Mouse (Mus musculus) small intestine, adult 2 months (tissue): Measurements from ENCODE around the gene Ogfod3. TPM values are rescaled to one million over a fixed set of nuclear protein-coding genes. Genes with fewer than 3 reads are reported as not detected.

Experiments
- H3K27ac ChIP-seq: fragments of 200-500 bp; 2 replicates; pipeline ENCODE4 v1.5.1; 2012; ENCODE audit warnings: low read depth, low read length, control low read depth, inconsistent platforms; ENCODE audit not compliant: insufficient read depth
- H3K27me3 ChIP-seq: fragments of 200-500 bp; 2 replicates; pipeline ENCODE4 v1.6.1; 2012; ENCODE audit warnings: mild to moderate bottlenecking, moderate library complexity, low read length, inconsistent platforms; ENCODE audit not compliant: control insufficient read depth, insufficient read depth
- H3K36me3 ChIP-seq: fragments of 200-500 bp; 2 replicates; pipeline ENCODE4 v1.6.1; 2012; ENCODE audit warnings: mild to moderate bottlenecking, low read length, control low read depth, inconsistent platforms; ENCODE audit not compliant: control insufficient read depth, insufficient read depth
- H3K4me1 ChIP-seq: fragments of 200-500 bp; 2 replicates; pipeline ENCODE4 v1.6.1; 2012; ENCODE audit warnings: low read length, inconsistent platforms, mixed read lengths; ENCODE audit not compliant: control insufficient read depth, insufficient read depth, insufficient read length
- H3K4me3 ChIP-seq: fragments of 200-500 bp; 2 replicates; pipeline ENCODE4 v1.5.1; 2012; ENCODE audit warnings: low read depth, mild to moderate bottlenecking, control low read depth, inconsistent platforms, low read length, moderate library complexity
- CTCF ChIP-seq: fragments of 200-500 bp; IDR thresholded peaks from 2 replicates; pipeline ENCODE4 v1.5.1; 2012; ENCODE audit warnings: low read depth, mild to moderate bottlenecking, control low read depth, inconsistent platforms, low read length, moderate library complexity, mixed read lengths; ENCODE audit not compliant: insufficient replicate concordance, insufficient read length; ENCODE audit errors: extremely low read depth
- POLR2A ChIP-seq: fragments of 200-500 bp; IDR thresholded peaks from 2 replicates; pipeline ENCODE4 v1.6.1; 2012; ENCODE audit warnings: low read depth, mild to moderate bottlenecking, control low read depth, inconsistent platforms, low read length, moderate library complexity
- WGBS: fragments of 180-500 bp; shearing (Covaris S2); methylation state at CpG from one replicate; pipeline ENCODE4 v1.1.7; 2018; 5-methylcytosine and 5-hydroxymethylcytosine counted together
- polyA plus RNA-seq: library from polyadenylated mRNA; depleted of rRNA; stranded (reverse); fragments of >200 nt; gene quantifications from 2 replicates; pipeline ENCODE4 v1.2.3, GENCODE M21; 2012; rRNA removed

The Ogfod3 gene
- 8.6 and 13.1 TPM in 2 replicates for polyA plus RNA-seq

DNA sequence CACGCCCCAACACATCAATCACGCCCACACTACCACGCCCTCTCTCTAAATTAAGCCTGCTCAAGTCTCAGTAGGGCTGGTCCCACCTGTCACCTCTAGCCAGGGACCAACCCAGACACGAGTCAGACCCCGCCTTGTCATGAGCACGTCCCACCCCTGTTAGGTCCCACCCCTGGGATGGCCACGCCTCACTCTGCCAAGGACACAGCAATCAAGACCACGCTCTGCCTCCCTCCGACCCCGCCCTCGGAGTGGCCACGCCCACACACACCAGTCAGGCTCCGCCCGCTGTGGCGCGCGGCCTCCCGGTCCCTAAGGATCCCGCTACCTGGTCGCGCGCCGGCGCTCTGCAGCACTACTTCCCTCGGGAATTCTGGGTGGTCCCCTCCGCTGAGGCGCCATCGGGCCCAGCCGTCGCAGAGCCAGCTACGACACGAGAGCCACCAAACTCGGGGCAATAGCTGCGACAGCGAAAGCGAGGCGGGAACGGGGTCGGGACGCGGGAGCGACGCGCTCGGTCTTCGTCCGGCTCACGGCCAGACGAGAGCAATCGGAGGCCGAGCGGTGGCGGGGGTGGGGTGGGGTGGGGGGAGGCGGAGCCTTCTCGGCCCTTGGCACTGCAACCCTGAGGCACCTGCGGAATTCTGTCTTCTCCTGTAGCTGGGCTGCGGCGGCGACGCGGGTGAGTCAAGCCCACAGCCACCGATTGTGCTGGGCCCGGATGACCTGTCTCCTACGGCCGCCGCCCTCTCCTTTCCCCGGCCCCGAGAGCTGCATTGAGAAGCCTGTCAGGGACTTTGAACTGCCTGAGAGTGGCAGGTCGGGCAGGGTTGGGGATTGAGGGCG is at the start of gene Ogfod3, which contains the start of gene Hexdc:
TSS of gene Ogfod3 (minus strand) at position 551 of the 846 bp plus-strand sequence.
TSS of gene Hexdc (plus strand) at position 273 of the 846 bp plus-strand sequence.
- peaks cover 9% of the 10 kb centered on the region for H3K36me3 ChIP-seq
- TF ChIP-seq POLR2A = peak; percentile 42; the same call in 1 of the 2 replicates
- TF ChIP-seq CTCF = no peak
- no peaks in the 10 kb centered on the region for H3K27me3 ChIP-seq
- H3K4me1 ChIP-seq = peaks cover 3% of the 10 kb centered on the region; the same call in 1 of the 2 replicates
- peak within 1 kb of the TSS; percentile 83 for H3K27ac ChIP-seq
- WGBS = under 1% methylated on average over 70 of the region's 70 CpGs
- peak within 1 kb of the TSS; percentile 75 for H3K4me3 ChIP-seq

DNA sequence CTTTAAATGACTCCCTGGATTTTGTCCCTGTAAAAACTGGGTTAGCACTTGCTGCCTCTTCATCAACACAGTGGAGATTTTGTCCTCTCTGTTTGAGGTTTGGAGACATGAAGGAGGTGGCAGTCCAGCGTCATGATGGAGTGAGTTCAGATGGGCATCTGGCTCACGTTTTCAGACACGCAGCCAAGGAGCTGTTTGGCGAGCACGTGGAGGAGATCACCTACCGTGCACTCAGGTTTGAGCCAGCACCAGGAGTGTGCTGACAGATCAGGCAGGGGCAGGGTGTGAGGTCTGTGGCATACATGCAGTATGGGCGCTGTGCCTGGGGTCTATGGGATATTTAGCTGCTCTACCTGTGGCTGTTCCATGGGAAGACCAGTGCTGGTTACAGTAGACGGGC is 45.7 kb upstream of the Ogfod3 start:
- WGBS = 94% methylated on average over 8 of the region's 8 CpGs
- H3K4me3 ChIP-seq = no peak overlapping the region
- H3K27me3 ChIP-seq = no peaks in the 10 kb centered on the region
- H3K4me1 ChIP-seq = no peaks in the 10 kb centered on the region
- peaks cover 85% of the 10 kb centered on the region for H3K36me3 ChIP-seq
- H3K27ac ChIP-seq = no peak overlapping the region
- TF ChIP-seq CTCF (no peak), POLR2A (no peak)

DNA sequence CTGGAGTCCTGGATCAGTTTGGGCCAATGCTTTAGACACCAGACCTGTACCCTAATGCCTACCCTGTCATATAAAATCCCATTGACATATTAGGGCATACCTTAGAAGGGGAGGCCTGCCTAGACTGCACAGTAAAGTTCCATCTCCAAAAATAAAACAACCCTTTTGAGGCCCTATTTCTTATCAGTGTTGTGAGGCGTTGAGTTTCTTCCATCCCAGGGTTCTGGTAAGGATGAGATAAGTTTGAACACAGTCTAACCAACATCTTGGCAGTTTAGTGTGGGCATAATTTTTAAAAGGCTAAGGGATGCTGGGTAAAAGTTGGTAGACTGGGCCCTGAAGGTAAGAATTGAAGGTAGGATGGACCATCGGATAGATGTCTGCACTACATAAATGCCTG is 35.2 kb upstream of the Ogfod3 start:
- H3K4me3 ChIP-seq = no peak overlapping the region
- H3K4me1 ChIP-seq = peaks cover 2% of the 10 kb centered on the region; the same call in 1 of the 2 replicates
- WGBS = 86% methylated on average over 2 of the region's 2 CpGs
- no peak overlapping the region for H3K27ac ChIP-seq
- H3K27me3 ChIP-seq = no peaks in the 10 kb centered on the region
- H3K36me3 ChIP-seq = peaks cover 31% of the 10 kb centered on the region
- TF ChIP-seq POLR2A (no peak), CTCF (no peak)

DNA sequence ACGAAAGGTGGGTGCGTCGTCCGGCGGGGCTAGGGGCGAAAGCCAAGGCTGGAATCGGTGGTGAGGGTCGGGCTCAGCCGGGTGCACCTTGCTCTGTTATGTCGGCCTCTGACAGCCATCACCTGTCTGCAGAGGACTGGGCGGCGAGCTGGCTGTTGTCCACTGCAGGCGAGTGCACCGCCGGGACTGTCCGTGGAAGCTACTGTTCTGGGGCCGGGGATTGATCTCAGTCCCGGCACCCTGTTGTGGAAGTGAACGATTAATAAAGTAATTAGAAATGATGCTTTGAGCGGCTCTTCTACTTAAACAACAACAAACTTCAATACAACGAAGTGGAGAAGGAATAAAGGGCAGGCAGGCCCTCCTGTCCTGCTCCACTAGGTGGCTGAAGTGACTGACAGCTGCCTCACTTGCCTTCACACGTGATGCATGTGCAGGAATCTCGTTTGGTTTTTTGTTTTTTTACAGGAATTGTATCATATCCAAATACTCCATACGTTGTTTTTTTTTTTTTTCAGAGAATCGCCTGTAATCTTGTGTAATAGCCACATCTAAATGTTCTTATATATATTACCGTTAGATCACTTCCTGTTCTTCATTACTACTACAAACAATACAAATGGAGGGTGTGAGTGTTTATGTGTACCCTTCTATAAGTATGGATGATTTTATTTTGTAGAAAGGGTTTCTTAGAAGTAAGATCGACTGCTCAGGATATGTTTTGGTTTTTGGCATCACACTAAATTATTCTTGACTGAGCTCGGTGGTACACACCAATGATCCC is 33.0 kb upstream of the Ogfod3 start:
- Histone ChIP-seq H3K4me1 (peaks cover 2% of the 10 kb centered on the region; the same call in 1 of the 2 replicates), H3K36me3 (peaks cover 16% of the 10 kb centered on the region), H3K27ac (peak overlapping the region; percentile 92), H3K27me3 (no peaks in the 10 kb centered on the region), H3K4me3 (peak overlapping the region; percentile 89)
- 2% methylated on average over 28 of the region's 28 CpGs for WGBS
- TF ChIP-seq POLR2A = no peak
- TF ChIP-seq CTCF = peak; percentile 50; the same call in 1 of the 2 replicates

DNA sequence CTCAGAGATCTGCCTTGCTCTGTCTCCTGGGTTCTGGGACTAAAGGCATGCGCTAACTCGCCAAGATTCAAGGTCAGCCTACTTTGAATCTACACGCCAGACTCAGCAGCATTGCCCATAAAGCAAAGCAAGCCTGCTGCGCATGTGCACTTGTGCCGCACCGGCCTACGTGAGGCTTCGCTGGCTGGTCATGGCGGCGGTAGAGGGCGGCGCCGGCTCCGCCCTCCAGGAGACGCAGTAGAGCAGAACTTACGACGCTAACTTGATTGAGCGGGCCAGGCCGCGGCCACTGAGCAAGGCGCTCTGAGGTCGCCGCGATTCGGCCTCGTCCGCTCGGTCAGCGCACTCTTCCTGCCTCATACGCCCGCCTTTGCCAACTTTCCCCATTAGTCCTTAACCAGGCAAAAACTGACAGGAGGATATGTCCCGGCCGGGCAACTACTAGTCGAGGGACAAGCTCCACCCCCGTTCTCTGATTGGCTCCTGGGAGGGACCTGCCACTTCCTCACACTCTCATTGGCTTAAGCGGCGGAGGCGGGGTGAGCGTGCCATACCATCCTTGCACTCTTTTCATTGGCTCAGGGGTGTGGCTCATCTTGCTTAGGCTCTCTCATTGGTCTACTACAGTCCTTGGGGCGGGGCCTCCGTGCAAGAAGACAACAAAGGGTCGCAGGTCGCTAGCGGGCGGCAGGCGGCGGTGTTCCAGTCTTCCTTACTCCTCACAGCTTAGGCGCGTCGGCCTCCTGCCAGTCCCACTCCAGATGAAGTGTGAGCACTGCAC is 32.2 kb upstream of the Ogfod3 start, which contains the start of gene Narf:
TSS of gene Narf (plus strand) at position 690 of the 781 bp plus-strand sequence.
- TF ChIP-seq POLR2A (peak; percentile 91), CTCF (0 out of 2 replicates have a peak, but pooled peaks have one; percentile 49)
- H3K27me3 ChIP-seq = no peaks in the 10 kb centered on the region
- under 1% methylated on average over 50 of the region's 50 CpGs for WGBS
- peak within 1 kb of the TSS; percentile 99 for H3K27ac ChIP-seq
- H3K36me3 ChIP-seq = peaks cover 10% of the 10 kb centered on the region; the same call in 1 of the 2 replicates
- peaks cover 2% of the 10 kb centered on the region; the same call in 1 of the 2 replicates for H3K4me1 ChIP-seq
- H3K4me3 ChIP-seq = peak within 1 kb of the TSS; percentile 89
